Mouse (Mus musculus) CD8-positive naive resting alpha-beta T cell, adult 2 months (primary cell): ENCODE measurements around the gene Tk1.
"Not testable (repeated sequence)": the region's sequence is repeated elsewhere in the genome, so short reads cannot be mapped to it uniquely, and the experiment has no call there.

ENCODE experiments used
- DNase-seq, 2 experiments: peaks; one replicate each; pipeline ENCODE4 v3.0.0; 2022; ENCODE audit warnings: low read depth in 2 of 2, low spot score in 2 of 2

Gene Tk1

GRCm38 (mm10) chr11:117792281-117792888 lies 33.5 kb downstream of the Tk1 start:
- no peak for DNase-seq

- no peak for DNase-seq
These were observed 34.5 kb downstream of the Tk1 start for GRCm38 (mm10) chr11:117791441-117791761.

- DNase-seq, result no peak
These were observed 35.0 kb downstream of the Tk1 start for GRCm38 (mm10) chr11:117790703-117791440.

- peak; percentile 58 to 63 for DNase-seq
These were observed 35.6 kb downstream of the Tk1 start for GRCm38 (mm10) chr11:117790286-117790685.

- DNase-seq, result not testable (repeated sequence)
These were observed 37.4 kb downstream of the Tk1 start for GRCm38 (mm10) chr11:117788481-117788880.

GRCm38 (mm10) chr11:117786294-117786693 lies 39.6 kb downstream of the Tk1 start:
- DNase-seq, result peak; percentile 47 to 65

GRCm38 (mm10) chr11:117783683-117784309 lies 42.1 kb downstream of the Tk1 start:
- DNase-seq, result no peak

GRCm38 (mm10) chr11:117783089-117783488 lies 42.8 kb downstream of the Tk1 start:
- DNase-seq, result peak; percentile 81 to 87

GRCm38 (mm10) chr11:117782705-117783034 lies 43.2 kb downstream of the Tk1 start:
- no peak for DNase-seq

- DNase-seq, result peak; percentile 65 to 81
These were observed 43.7 kb downstream of the Tk1 start, which contains the start of the genes Tmc8 and Tmc6 for GRCm38 (mm10) chr11:117781993-117782704. Gene Tmc8, plus strand, starts transcription at chr11:117782076. Gene Tmc6, minus strand, starts transcription at chr11:117782198.

GRCm38 (mm10) chr11:117781199-117781821 lies 44.6 kb downstream of the Tk1 start:
- DNase-seq, result peak in 1 of 2 experiments; percentile 44

- DNase-seq, result peak; percentile 88 to 91
These were observed 45.2 kb downstream of the Tk1 start for GRCm38 (mm10) chr11:117780582-117781111.

- DNase-seq, result no peak
These were observed 45.7 kb downstream of the Tk1 start for GRCm38 (mm10) chr11:117780199-117780515.

GRCm38 (mm10) chr11:117779434-117780198 lies 46.3 kb downstream of the Tk1 start:
- no peak for DNase-seq

- DNase-seq, result no peak
These were observed 47.0 kb downstream of the Tk1 start for GRCm38 (mm10) chr11:117778851-117779433.

- DNase-seq, result no peak
These were observed 47.9 kb downstream of the Tk1 start for GRCm38 (mm10) chr11:117778031-117778430.

GRCm38 (mm10) chr11:117777111-117777510 lies 48.8 kb downstream of the Tk1 start:
- peak; percentile 49 to 57 for DNase-seq

- DNase-seq, result no peak
These were observed 49.7 kb downstream of the Tk1 start for GRCm38 (mm10) chr11:117776085-117776792.

GRCm38 (mm10) chr11:117775540-117775939 lies 50.4 kb downstream of the Tk1 start:
- DNase-seq, result no peak
